Mouse (Mus musculus): ENCODE measurements around the gene Olfr332. TPM values are rescaled to one million over a fixed set of nuclear protein-coding genes. Genes with fewer than 3 reads are reported as not detected.

Olfr332 gene
- polyA plus RNA-seq, 1 experiment from 2014 or later, result not detected

- Histone ChIP-seq H3K9me3 (ENCODE audit: control insufficient read depth, low read length) (no peaks in the 10 kb centered on the region), H3K27me3 (ENCODE audit: control insufficient read depth, insufficient read depth, low read length) (no peaks in the 10 kb centered on the region), H3K27ac (ENCODE audit: low read depth, low read length) (no peak overlapping the region), H3K4me1 (ENCODE audit: control insufficient read depth, insufficient read depth, low read length) (no peaks in the 10 kb centered on the region), H3K9ac (ENCODE audit: low read length) (no peak overlapping the region), H3K4me3 (ENCODE audit: low read depth, low read length) (no peak overlapping the region), H3K4me2 (ENCODE audit: low read depth) (no peak overlapping the region), H3K36me3 (ENCODE audit: control insufficient read depth, insufficient read depth, low read length) (no peaks in the 10 kb centered on the region)
- DNase-seq (ENCODE audit: low spot score) (peak; percentile 24), ATAC-seq (ENCODE audit: insufficient read depth, low FRiP score, low TSS enrichment) (no peak)
- WGBS, result 52% methylated on average over 4 of the region's 4 CpGs
Measured at GRCm38 (mm10) chr11:58453592-58453991, 38.8 kb downstream of the Olfr332 start.

- H3K4me3 ChIP-seq (ENCODE audit: low read depth, low read length), result no peak within 1 kb of the TSS
- H3K27me3 ChIP-seq (ENCODE audit: control insufficient read depth, insufficient read depth, low read length), result no peaks in the 10 kb centered on the region
- H3K27ac ChIP-seq (ENCODE audit: low read depth, low read length), result no peak within 1 kb of the TSS
- H3K9me3 ChIP-seq (ENCODE audit: control insufficient read depth, low read length), result no peaks in the 10 kb centered on the region
- no peak within 1 kb of the TSS for H3K9ac ChIP-seq (ENCODE audit: low read length)
- DNase-seq (ENCODE audit: low spot score) (no peak), ATAC-seq (ENCODE audit: insufficient read depth, low FRiP score, low TSS enrichment) (no peak)
- no peak within 1 kb of the TSS for H3K4me2 ChIP-seq (ENCODE audit: low read depth)
- WGBS, result 94% methylated on average over 9 of the region's 9 CpGs
- no peaks in the 10 kb centered on the region for H3K36me3 ChIP-seq (ENCODE audit: control insufficient read depth, insufficient read depth, low read length)
- no peaks in the 10 kb centered on the region for H3K4me1 ChIP-seq (ENCODE audit: control insufficient read depth, insufficient read depth, low read length)
Measured at GRCm38 (mm10) chr11:58452759-58453158, 39.6 kb downstream of the Olfr332 start, which contains the start of gene Lypd9. Lypd9 (minus strand) TSS chr11:58452923.

Other genes with a start within 250 kb of the Olfr332 start
- not detected in 2 replicates for gene 4930438A08Rik, start 217.8 kb downstream of the Olfr332 start, polyA plus RNA-seq (2014; fragmentation: Nextera tagmentation; extraction: Ambion mirVana)
- gene Zfp692, start 185.5 kb downstream of the Olfr332 start, polyA plus RNA-seq (2014; fragmentation: Nextera tagmentation; extraction: Ambion mirVana), result 15.0 and 17.1 TPM in 2 replicates
- gene Zfp672, start 162.2 kb downstream of the Olfr332 start, polyA plus RNA-seq (2014; fragmentation: Nextera tagmentation; extraction: Ambion mirVana), result 25.5 and 27.7 TPM in 2 replicates
- 37.0 and 41.4 TPM in 2 replicates for gene Sh3bp5l, start 161.8 kb downstream of the Olfr332 start, polyA plus RNA-seq (2014; fragmentation: Nextera tagmentation; extraction: Ambion mirVana)
- gene Lypd8, start 113.5 kb downstream of the Olfr332 start, polyA plus RNA-seq (2014; fragmentation: Nextera tagmentation; extraction: Ambion mirVana), result not detected in 2 replicates
- gene 1810065E05Rik, start 71.4 kb downstream of the Olfr332 start, polyA plus RNA-seq (2014; fragmentation: Nextera tagmentation; extraction: Ambion mirVana), result not detected in 2 replicates
- gene Gm12253, start 60.0 kb downstream of the Olfr332 start, polyA plus RNA-seq (2014; fragmentation: Nextera tagmentation; extraction: Ambion mirVana), result not detected in 2 replicates
- not detected in 2 replicates for gene Lypd9, start 39.6 kb downstream of the Olfr332 start, polyA plus RNA-seq (2014; fragmentation: Nextera tagmentation; extraction: Ambion mirVana)
- not detected in 2 replicates for gene Olfr30, start 30.3 kb downstream of the Olfr332 start, polyA plus RNA-seq (2014; fragmentation: Nextera tagmentation; extraction: Ambion mirVana)
- not detected in 2 replicates for gene Olfr331, start 10.0 kb upstream of the Olfr332 start, polyA plus RNA-seq (2014; fragmentation: Nextera tagmentation; extraction: Ambion mirVana)
- gene Olfr330, start 42.3 kb upstream of the Olfr332 start, polyA plus RNA-seq (2014; fragmentation: Nextera tagmentation; extraction: Ambion mirVana), result not detected in 2 replicates
- gene Olfr329-ps, start 53.9 kb upstream of the Olfr332 start, polyA plus RNA-seq (2014; fragmentation: Nextera tagmentation; extraction: Ambion mirVana), result not detected in 2 replicates
- not detected in 2 replicates for gene Olfr328, start 63.1 kb upstream of the Olfr332 start, polyA plus RNA-seq (2014; fragmentation: Nextera tagmentation; extraction: Ambion mirVana)
- not detected in 2 replicates for gene Olfr224, start 78.0 kb upstream of the Olfr332 start, polyA plus RNA-seq (2014; fragmentation: Nextera tagmentation; extraction: Ambion mirVana)
- not detected in 2 replicates for gene Olfr325, start 85.2 kb upstream of the Olfr332 start, polyA plus RNA-seq (2014; fragmentation: Nextera tagmentation; extraction: Ambion mirVana)
- gene Olfr324, start 102.6 kb upstream of the Olfr332 start, polyA plus RNA-seq (2014; fragmentation: Nextera tagmentation; extraction: Ambion mirVana), result not detected in 2 replicates
- not detected in 2 replicates for gene 2210407C18Rik, start 123.5 kb upstream of the Olfr332 start, polyA plus RNA-seq (2014; fragmentation: Nextera tagmentation; extraction: Ambion mirVana)
- gene Olfr323, start 137.9 kb upstream of the Olfr332 start, polyA plus RNA-seq (2014; fragmentation: Nextera tagmentation; extraction: Ambion mirVana), result not detected in 2 replicates
- 0.31 and 0.39 TPM in 2 replicates for gene Trim58, start 147.9 kb upstream of the Olfr332 start, polyA plus RNA-seq (2014; fragmentation: Nextera tagmentation; extraction: Ambion mirVana)
- not detected in 2 replicates for gene Olfr322, start 166.2 kb upstream of the Olfr332 start, polyA plus RNA-seq (2014; fragmentation: Nextera tagmentation; extraction: Ambion mirVana)
- not detected in 2 replicates for gene Olfr320, start 188.5 kb upstream of the Olfr332 start, polyA plus RNA-seq (2014; fragmentation: Nextera tagmentation; extraction: Ambion mirVana)
- not detected in 2 replicates for gene Olfr319, start 206.6 kb upstream of the Olfr332 start, polyA plus RNA-seq (2014; fragmentation: Nextera tagmentation; extraction: Ambion mirVana)
- not detected in 2 replicates for gene Olfr318, start 231.5 kb upstream of the Olfr332 start, polyA plus RNA-seq (2014; fragmentation: Nextera tagmentation; extraction: Ambion mirVana)
- not detected in 2 replicates for gene Olfr317, start 246.7 kb upstream of the Olfr332 start, polyA plus RNA-seq (2014; fragmentation: Nextera tagmentation; extraction: Ambion mirVana)